Mouse (Mus musculus) stomach, postnatal 0 days (tissue): ENCODE results near the gene Bpifb4. TPM values are rescaled to one million over a fixed set of nuclear protein-coding genes. Genes with fewer than 3 reads are reported as not detected.

Source experiments
- ATAC-seq: fragments of 200-750 bp; cut with Nextera tagmentation; 2 replicates; pipeline ENCODE4 v1.8.0; 2017; ENCODE audit not compliant: low FRiP score, low TSS enrichment
- DNase-seq: peaks from one replicate; pipeline ENCODE4 v3.0.0-alpha.2; 2016; ENCODE audit warnings: low spot score
- H3K27ac ChIP-seq: fragments of 300-500 bp; sonication (generic); replicated peaks from 2 replicates; pipeline ENCODE4 v1.5.1; 2014; ENCODE audit warnings: mild to moderate bottlenecking, control low read depth
- H3K27me3 ChIP-seq: fragments of 300-500 bp; sonication (generic); 2 replicates; pipeline ENCODE4 v1.6.1; 2014; ENCODE audit warnings: low read length; ENCODE audit not compliant: control insufficient read depth, insufficient read depth
- H3K36me3 ChIP-seq: fragments of 300-500 bp; sonication (generic); 2 replicates; pipeline ENCODE4 v1.6.1; 2014; ENCODE audit warnings: low read length, mixed read lengths; ENCODE audit not compliant: control insufficient read depth, insufficient read depth
- H3K4me1 ChIP-seq: fragments of 300-500 bp; sonication (generic); replicated peaks from 2 replicates; pipeline ENCODE4 v1.6.1; 2014; ENCODE audit warnings: antibody characterized with exemption; ENCODE audit not compliant: control insufficient read depth, insufficient read depth
- H3K4me2 ChIP-seq: fragments of 300-500 bp; sonication (generic); replicated peaks from 2 replicates; pipeline ENCODE4 v1.6.1; 2014; ENCODE audit warnings: low read depth, mild to moderate bottlenecking, control low read depth, moderate library complexity
- H3K4me3 ChIP-seq: fragments of 300-500 bp; sonication (generic); 2 replicates; pipeline ENCODE4 v1.5.1; 2014; ENCODE audit warnings: low read depth, low read length, control low read depth
- H3K9ac ChIP-seq: fragments of 300-500 bp; sonication (generic); 2 replicates; pipeline ENCODE4 v1.6.1; 2014; ENCODE audit warnings: mild to moderate bottlenecking, low read length, control low read depth, mixed read lengths
- H3K9me3 ChIP-seq: fragments of 300-500 bp; sonication (generic); 2 replicates; pipeline ENCODE4 v1.6.1; 2016; ENCODE audit warnings: low read length; ENCODE audit not compliant: control insufficient read depth
- CTCF ChIP-seq: IDR thresholded peaks from 2 replicates; pipeline ENCODE4 v1.5.1; 2016; ENCODE audit warnings: antibody characterized with exemption, low read depth, mild to moderate bottlenecking, moderate library complexity
- EP300 ChIP-seq: optimal IDR thresholded peaks from 2 replicates; pipeline ENCODE3; 2016; ENCODE audit warnings: antibody characterized with exemption
- WGBS: fragments of 180-500 bp; shearing (Covaris S2); extraction: QIAGEN DNeasy Blood & Tissue Kit; methylation state at CpG from one replicate; pipeline ENCODE4 v1.1.7; 2014; 5-methylcytosine and 5-hydroxymethylcytosine counted together
- polyA plus RNA-seq: library from polyadenylated mRNA; unstranded; fragments of >200 nt; fragmentation: Nextera tagmentation; extraction: Ambion mirVana; gene quantifications from 2 replicates; pipeline ENCODE4 v1.2.1, GENCODE M21; 2015

Gene Bpifb4
- polyA plus RNA-seq, 1 experiment from 2014 or later, result 0.18 TPM

GRCm38 (mm10) chr2:153943537-153943936 lies 5.5 kb downstream of the Bpifb4 start:
- Histone ChIP-seq H3K4me2 (no peak overlapping the region), H3K9ac (no peak overlapping the region), H3K27me3 (no peaks in the 10 kb centered on the region), H3K36me3 (no peaks in the 10 kb centered on the region), H3K9me3 (no peaks in the 10 kb centered on the region), H3K4me1 (no peaks in the 10 kb centered on the region), H3K4me3 (no peak overlapping the region), H3K27ac (no peak overlapping the region)
- no peak for ATAC-seq
- peak; percentile 67 for DNase-seq
- 30% methylated on average over 3 of the region's 3 CpGs for WGBS
- no peak for TF ChIP-seq EP300
- TF ChIP-seq CTCF, result peak; percentile 83

DNA sequence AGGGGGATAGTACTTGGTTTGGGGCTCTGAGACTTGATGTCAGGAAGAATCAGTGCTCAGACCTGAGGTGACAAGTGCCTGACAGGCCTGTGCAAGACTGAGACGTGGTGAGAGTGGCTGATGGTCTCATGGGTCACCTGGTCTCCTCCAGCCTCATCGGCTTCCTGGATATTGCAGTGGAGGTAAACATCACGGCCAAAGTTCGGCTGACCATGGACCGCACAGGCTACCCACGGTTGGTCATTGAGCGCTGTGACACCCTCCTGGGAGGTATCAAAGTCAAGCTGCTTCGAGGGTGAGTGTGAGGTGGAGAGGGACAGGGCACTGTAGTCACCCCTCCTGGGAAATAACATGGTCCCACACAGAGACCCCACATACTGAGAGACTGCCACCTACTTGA lies 6.6 kb downstream of the Bpifb4 start:
- Histone ChIP-seq H3K27ac (no peak overlapping the region), H3K4me2 (no peak overlapping the region), H3K4me1 (no peaks in the 10 kb centered on the region), H3K27me3 (no peaks in the 10 kb centered on the region), H3K36me3 (no peaks in the 10 kb centered on the region), H3K9me3 (no peaks in the 10 kb centered on the region), H3K4me3 (no peak overlapping the region), H3K9ac (no peak overlapping the region)
- no peak for DNase-seq
- no peak for ATAC-seq
- 77% methylated on average over 8 of the region's 8 CpGs for WGBS
- no peak for TF ChIP-seq CTCF
- TF ChIP-seq EP300, result no peak

- TF ChIP-seq CTCF (peak; percentile 82), EP300 (no peak)
- Histone ChIP-seq H3K27ac (no peak overlapping the region), H3K4me3 (no peak overlapping the region), H3K9ac (no peak overlapping the region), H3K9me3 (no peaks in the 10 kb centered on the region), H3K36me3 (no peaks in the 10 kb centered on the region), H3K4me1 (no peaks in the 10 kb centered on the region), H3K4me2 (no peak overlapping the region), H3K27me3 (no peaks in the 10 kb centered on the region)
- no peak for ATAC-seq
- 25% methylated on average over 6 of the region's 6 CpGs for WGBS
- peak; percentile 67 for DNase-seq
Observed at GRCm38 (mm10) chr2:153952897-153953296, 14.9 kb downstream of the Bpifb4 start.

GRCm38 (mm10) chr2:153953836-153954235 lies 15.8 kb downstream of the Bpifb4 start:
- H3K27me3 ChIP-seq, result no peaks in the 10 kb centered on the region
- no peaks in the 10 kb centered on the region for H3K4me1 ChIP-seq
- H3K4me2 ChIP-seq, result no peak overlapping the region
- 9% methylated on average over 6 of the region's 6 CpGs for WGBS
- TF ChIP-seq EP300 (no peak), CTCF (peak; percentile 76)
- no peaks in the 10 kb centered on the region for H3K9me3 ChIP-seq
- ATAC-seq (peak; percentile 68), DNase-seq (peak; percentile 73)
- no peaks in the 10 kb centered on the region for H3K36me3 ChIP-seq
- H3K9ac ChIP-seq, result no peak overlapping the region
- no peak overlapping the region for H3K4me3 ChIP-seq
- no peak overlapping the region for H3K27ac ChIP-seq

DNA sequence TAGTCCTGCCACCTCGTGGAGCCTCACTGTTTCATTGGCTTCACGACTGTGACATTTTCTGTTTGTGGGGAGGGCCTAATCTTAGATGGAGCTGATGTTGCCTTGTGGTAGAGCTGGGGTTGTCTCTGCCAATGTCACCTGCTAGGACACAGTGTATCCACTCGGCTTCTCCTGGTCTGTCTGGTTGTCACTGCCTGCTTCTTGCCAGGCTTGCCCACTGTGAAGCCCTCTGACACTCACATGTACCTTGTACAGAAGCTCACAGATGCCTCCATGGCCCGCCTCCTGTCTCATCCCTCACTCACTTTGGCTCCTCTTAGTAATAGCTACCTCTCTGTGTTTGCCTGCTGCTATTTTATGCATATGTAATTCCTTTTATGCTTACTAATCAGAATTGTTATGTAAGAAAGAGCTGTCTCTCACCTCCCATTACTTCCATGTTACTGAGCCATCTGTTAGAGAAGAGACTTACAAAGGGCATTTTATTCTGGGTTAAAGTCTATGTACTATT lies 24.9 kb downstream of the Bpifb4 start:
- ATAC-seq (no peak), DNase-seq (no peak)
- Histone ChIP-seq H3K4me2 (no peak overlapping the region), H3K9ac (no peak overlapping the region), H3K27me3 (no peaks in the 10 kb centered on the region), H3K36me3 (no peaks in the 10 kb centered on the region), H3K27ac (no peak overlapping the region), H3K4me1 (no peaks in the 10 kb centered on the region), H3K9me3 (no peaks in the 10 kb centered on the region), H3K4me3 (no peak overlapping the region)
- 67% methylated on average over 4 of the region's 4 CpGs for WGBS
- TF ChIP-seq CTCF, result no peak
- no peak for TF ChIP-seq EP300

GRCm38 (mm10) chr2:153963334-153963733 lies 25.3 kb downstream of the Bpifb4 start:
- no peaks in the 10 kb centered on the region for H3K9me3 ChIP-seq
- H3K27me3 ChIP-seq, result no peaks in the 10 kb centered on the region
- no peaks in the 10 kb centered on the region for H3K36me3 ChIP-seq
- no peaks in the 10 kb centered on the region for H3K4me1 ChIP-seq
- H3K4me2 ChIP-seq, result no peak overlapping the region
- WGBS, result 77% methylated on average over 1 of the region's 1 CpGs
- no peak for DNase-seq
- ATAC-seq, result no peak
- no peak overlapping the region for H3K9ac ChIP-seq
- TF ChIP-seq EP300 (no peak), CTCF (no peak)
- no peak overlapping the region for H3K4me3 ChIP-seq
- H3K27ac ChIP-seq, result no peak overlapping the region
